Mouse (Mus musculus) lung, postnatal 10 days (tissue): Measurements from ENCODE around the gene Cwf19l2.
A peak's percentile ranks its signal among the peaks of the same experiment; 100 is the strongest.
"Not testable (repeated sequence)": the region's sequence is repeated elsewhere in the genome, so short reads cannot be mapped to it uniquely, and the experiment has no call there.

Experiments used
- DNase-seq: peaks from one replicate; pipeline ENCODE4 v3.0.0; 2021

Cwf19l2 gene

DNA sequence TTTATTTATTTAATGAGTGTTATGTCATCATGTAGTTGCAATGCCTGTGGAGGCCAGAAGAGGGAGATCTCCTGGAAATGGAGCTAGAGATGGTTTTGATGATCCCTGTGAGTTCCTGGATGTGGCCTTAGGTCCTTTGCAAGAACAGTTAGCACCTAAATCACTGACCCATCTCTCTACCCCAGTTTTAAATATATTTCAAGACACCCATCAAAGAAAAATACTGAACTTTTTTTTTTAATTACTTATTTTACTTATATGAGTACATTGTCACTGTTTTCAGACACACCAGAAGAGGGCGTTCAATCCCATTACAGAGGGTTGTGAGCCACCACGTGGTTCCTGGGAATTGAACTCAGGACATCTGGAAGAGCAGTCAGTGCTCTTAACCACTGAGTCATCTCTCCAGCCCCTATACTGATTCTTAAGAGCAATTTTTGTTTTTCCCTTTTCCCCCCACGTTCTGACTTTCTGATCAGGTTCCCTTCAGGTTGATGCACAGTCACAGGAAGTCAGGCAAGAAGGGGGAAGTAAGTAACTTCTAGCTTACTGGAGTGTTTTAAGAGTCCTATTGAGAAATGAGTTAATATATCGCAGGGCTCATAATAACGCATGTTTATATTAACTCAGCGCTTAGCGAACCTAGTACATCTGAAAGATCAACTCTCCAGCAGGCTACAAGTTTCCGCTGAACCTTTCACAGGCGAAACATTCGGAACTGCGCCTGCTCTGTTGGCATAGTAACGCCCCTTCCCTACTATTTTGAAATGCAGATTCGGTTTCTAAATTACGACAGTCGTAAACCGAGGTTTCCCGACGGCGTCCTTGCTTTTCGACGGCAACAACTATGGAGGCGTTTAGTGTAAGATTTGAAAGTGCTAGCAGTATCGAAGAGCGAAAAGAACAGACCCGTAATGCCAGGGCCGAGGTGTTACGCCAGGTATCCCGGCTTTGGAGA, at the start of gene Cwf19l2:
Gene Cwf19l2 (plus strand): TSS at position 342 of the 958 bp plus-strand sequence.
- peak; percentile 93 for DNase-seq

DNA sequence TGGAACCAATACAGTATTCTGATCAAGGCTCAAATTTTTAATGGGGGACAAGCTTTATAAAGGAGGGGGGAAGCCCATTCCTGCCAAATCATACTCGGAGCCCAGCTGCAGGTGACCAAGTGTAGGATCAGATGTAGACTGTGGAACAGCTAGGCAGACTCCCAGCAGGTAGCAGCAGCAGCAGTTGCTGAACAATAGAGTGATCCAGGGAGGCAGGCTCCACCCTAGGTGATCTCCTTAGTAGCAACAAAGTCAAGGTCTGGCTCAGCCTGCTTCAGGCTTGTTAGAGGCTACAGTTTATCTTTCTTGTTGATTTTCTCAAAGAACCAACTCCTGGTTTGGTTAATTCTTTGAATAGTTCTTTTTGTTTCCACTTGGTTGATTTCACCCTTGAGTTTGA, 27.1 kb upstream of the Cwf19l2 start:
- not testable (repeated sequence) for DNase-seq

DNA sequence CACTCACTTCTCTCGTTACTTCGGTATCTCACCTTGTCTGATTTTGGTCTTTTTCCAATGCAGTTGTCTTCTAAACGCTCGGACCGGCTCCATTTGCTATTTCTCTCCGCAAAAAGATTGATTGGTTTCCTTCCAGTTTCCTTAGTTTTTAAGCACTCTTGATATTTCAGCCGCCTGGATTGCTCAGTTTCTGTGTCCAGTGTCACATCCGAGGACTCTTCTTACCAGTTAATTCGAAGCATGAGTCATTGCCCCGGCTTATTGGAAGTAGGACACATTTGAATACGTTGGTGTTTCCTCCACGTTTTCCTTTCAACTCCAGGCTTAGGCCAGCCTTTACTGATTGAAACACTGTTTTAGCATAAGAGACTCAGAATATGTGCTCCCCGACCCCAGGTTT, 980 bp downstream of the Cwf19l2 start:
- peak; percentile 7 for DNase-seq

DNA sequence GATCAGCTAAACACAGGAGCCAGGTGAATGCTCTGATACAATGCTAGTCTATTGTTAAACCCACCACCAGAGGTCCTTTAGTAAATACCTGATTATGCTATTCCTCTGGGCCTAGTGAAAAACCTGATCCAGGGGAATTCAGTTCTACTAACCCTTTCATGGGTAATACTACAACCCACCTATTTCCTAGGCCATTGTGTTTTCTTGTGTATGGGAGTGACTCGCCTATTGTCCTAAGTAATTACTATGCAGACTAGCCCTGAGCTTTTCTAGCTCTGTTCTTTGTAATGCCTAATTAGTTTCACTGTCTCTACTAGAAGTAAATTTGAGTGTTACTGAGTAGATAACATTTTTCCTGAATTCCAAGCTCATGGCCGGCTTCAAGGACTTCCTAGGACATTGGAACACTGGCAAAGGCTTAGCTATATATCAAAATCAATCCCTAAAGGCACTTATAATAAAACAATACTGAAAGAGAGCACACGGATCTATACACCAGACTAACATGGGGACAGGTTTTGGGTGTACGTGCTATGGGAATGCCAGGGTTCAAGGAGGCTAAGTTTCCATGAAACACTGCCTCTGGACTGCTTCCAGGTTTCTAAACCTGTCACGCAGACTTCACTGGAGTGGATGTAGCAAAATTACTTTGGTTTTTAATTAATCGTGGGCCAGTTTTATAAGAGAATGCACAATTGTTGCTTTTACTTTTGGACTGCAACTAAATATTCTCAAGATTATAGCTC, 36.3 kb downstream of the Cwf19l2 start:
- DNase-seq = not testable (repeated sequence)

DNA sequence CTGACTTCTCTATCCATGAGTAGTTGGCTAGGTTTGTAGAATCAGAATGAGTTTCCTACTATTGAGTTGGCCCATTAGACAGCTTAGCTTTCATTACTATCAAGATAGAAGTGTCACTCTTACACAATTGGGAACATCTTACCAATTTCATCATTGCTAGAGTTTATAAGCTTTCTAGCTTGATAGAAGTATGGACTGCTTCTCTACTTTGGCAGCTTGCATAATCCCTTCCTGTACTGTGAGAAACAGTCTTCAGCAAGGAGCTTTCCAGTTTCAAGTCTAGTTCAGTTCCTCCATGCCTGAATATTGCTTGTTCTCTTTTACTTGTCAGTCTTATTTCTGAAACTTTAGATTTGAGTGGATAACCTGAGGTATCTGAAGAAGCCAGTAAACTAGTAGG, 68.5 kb downstream of the Cwf19l2 start:
- no peak for DNase-seq

DNA sequence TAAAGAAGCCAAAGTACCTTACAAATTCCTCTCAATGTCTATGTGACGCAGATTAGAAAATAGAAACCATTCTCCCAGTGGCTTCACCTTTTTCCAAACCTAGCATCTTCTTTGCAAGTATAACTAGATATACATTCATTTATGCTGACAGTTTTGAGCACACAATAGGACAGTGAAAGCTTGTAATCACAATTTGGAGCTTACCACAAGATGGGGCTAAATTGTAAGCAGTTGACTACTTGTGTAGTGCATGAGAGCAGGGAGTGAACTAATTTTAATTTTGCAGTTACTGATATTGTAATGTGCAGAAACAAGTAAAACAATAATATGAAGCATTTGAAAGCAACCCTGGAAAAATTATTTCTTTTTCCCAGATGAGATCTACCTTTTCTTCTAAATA, 115.3 kb downstream of the Cwf19l2 start:
- no peak for DNase-seq

DNA sequence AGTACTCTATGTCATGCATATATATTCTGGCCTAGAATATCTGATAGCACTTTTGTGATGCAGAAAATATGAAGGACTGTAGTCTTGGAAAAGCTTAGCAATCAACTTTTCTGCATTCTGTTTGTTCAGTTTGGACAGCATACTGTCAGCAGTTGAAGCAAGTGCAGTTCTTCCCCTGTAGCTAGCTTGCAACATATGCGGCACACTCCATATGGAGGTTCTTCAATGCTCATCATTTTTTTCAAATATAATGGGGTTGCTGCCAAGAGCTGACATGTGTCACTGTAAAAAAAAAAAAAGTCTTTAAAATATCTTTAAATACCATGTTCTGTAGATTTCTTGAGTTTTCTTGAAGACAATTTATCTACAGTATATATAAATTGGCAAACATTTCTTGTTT, 115.8 kb downstream of the Cwf19l2 start:
- DNase-seq = no peak

DNA sequence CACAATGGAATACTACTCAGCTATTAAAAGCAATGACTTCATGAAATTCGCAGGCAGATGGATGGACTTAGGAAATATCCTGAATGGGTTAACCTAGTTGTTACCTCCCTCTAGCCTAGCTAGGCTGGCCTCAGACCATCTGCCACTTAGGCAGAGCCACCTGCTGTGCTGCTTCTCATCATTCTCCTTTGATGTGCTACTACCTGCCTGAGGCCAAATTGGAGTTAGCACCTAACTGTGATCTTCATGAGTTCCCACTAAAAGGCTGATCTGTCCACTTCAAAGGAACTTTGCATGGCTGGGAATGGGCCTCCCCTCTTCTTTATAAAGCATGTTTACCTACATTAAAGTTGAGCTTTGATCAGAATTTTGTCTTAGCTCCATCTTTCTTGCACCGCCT, 117.6 kb downstream of the Cwf19l2 start:
- DNase-seq = no peak
